Mouse (Mus musculus) liver, postnatal 0 days (tissue): Measurements from ENCODE around the gene Lpcat2. TPM values are rescaled to one million over a fixed set of nuclear protein-coding genes. Genes with fewer than 3 reads are reported as not detected.

Experiments
- ATAC-seq: fragments of 200-750 bp; cut with Nextera tagmentation; 2 replicates; pipeline ENCODE4 v1.8.0; 2017; ENCODE audit warnings: mild to moderate bottlenecking, moderate library complexity
- DNase-seq: peaks from one replicate; pipeline ENCODE4 v3.0.0-alpha.2; 2016
- H3K27ac ChIP-seq: fragments of 300-500 bp; sonication (generic); 2 replicates; pipeline ENCODE4 v1.5.1; 2014; ENCODE audit warnings: antibody characterized with exemption, moderate library complexity, mild to moderate bottlenecking, low read depth
- H3K27me3 ChIP-seq: fragments of 300-500 bp; sonication (generic); 2 replicates; pipeline ENCODE4 v1.6.1; 2014; ENCODE audit warnings: low read length, control low read depth, mixed read lengths; ENCODE audit not compliant: insufficient read depth
- H3K36me3 ChIP-seq: fragments of 300-500 bp; sonication (generic); replicated peaks from 2 replicates; pipeline ENCODE4 v1.6.1; 2014; ENCODE audit warnings: mild to moderate bottlenecking, control low read depth, low read length, moderate library complexity, mixed read lengths; ENCODE audit not compliant: insufficient read depth
- H3K4me1 ChIP-seq: fragments of 300-500 bp; sonication (generic); 2 replicates; pipeline ENCODE4 v1.6.1; 2014; ENCODE audit warnings: antibody characterized with exemption, mild to moderate bottlenecking, control low read depth; ENCODE audit not compliant: insufficient read depth
- H3K4me2 ChIP-seq: fragments of 300-500 bp; sonication (generic); 2 replicates; pipeline ENCODE4 v1.6.1; 2014; ENCODE audit warnings: low read depth, mild to moderate bottlenecking, low read length, moderate library complexity, mixed read lengths
- H3K4me3 ChIP-seq: fragments of 300-500 bp; sonication (generic); 2 replicates; pipeline ENCODE4 v1.5.1; 2014; ENCODE audit warnings: low read depth, low read length
- H3K9ac ChIP-seq: fragments of 300-500 bp; sonication (generic); replicated peaks from 2 replicates; pipeline ENCODE4 v1.6.1; 2014; ENCODE audit warnings: mild to moderate bottlenecking, moderate library complexity
- H3K9me3 ChIP-seq: fragments of 300-500 bp; sonication (generic); 2 replicates; pipeline ENCODE4 v1.6.1; 2016; ENCODE audit warnings: mild to moderate bottlenecking, control low read depth, low read length, mixed read lengths
- CTCF ChIP-seq: sonication (generic); IDR thresholded peaks from 2 replicates; pipeline ENCODE4 v1.5.1; 2016; ENCODE audit warnings: antibody characterized with exemption, low read depth
- EP300 ChIP-seq: IDR thresholded peaks from 2 replicates; pipeline ENCODE4 v1.6.1; 2016; ENCODE audit warnings: antibody characterized with exemption, low read depth, mild to moderate bottlenecking
- WGBS: fragments of 180-500 bp; shearing (Covaris S2); extraction: QIAGEN DNeasy Blood & Tissue Kit; methylation state at CpG from one replicate; pipeline ENCODE4 v1.1.7; 2014; ENCODE audit not compliant: insufficient replicate concordance; 5-methylcytosine and 5-hydroxymethylcytosine counted together
- polyA plus RNA-seq: library from polyadenylated mRNA; unstranded; fragments of >200 nt; fragmentation: Nextera tagmentation; extraction: Ambion mirVana; gene quantifications from 2 replicates; pipeline ENCODE4 v1.2.1, GENCODE M21; 2015

Gene Lpcat2
- polyA plus RNA-seq, 1 experiment from 2014 or later: 9.0 TPM

- Histone ChIP-seq H3K27ac (no peak overlapping the region), H3K4me1 (no peaks in the 10 kb centered on the region), H3K36me3 (no peaks in the 10 kb centered on the region), H3K4me2 (no peak overlapping the region), H3K27me3 (no peaks in the 10 kb centered on the region), H3K9me3 (no peaks in the 10 kb centered on the region), H3K4me3 (no peak overlapping the region), H3K9ac (no peak overlapping the region)
- TF ChIP-seq EP300 (no peak), CTCF (no peak)
- ATAC-seq: no peak
- 84% methylated on average over 2 of the region's 2 CpGs for WGBS
- no peak for DNase-seq
These were observed 47.8 kb downstream of the Lpcat2 start for GRCm38 (mm10) chr8:92902981-92903380.

DNA sequence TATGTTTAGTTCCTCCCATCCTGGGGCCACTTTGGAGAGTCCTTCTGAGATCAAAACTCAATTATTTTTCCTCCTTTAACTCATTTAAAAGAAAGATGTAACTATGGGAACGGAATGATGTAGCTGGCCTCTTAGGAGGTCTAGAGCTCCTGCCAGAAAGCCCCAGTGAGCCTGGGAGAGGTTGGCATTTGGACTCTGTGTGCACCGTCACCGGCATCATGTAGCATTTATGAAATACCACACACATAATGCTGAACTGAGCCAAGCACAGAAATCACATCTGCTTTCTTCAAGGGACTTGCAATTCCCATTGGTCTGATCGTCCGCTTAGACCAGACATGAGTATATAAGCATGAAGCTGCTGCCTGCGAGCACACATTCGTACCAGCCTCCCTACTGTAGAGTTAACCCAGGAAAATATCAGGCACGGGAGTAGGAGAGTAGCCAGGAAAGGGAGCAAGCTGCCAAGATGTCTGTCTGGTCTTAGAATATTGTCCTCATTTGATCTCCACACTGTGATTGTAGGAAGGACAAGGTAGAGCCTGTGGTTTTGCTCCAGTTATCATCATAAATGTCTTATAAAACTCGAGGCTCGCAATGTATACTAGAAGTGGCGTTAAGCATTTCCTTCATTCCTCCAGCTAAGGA lies 48.5 kb downstream of the Lpcat2 start:
- H3K9me3 ChIP-seq: no peaks in the 10 kb centered on the region
- H3K27me3 ChIP-seq: no peaks in the 10 kb centered on the region
- no peak overlapping the region for H3K4me3 ChIP-seq
- ATAC-seq (no peak), DNase-seq (no peak)
- H3K27ac ChIP-seq: no peak overlapping the region
- TF ChIP-seq CTCF (no peak), EP300 (no peak)
- H3K36me3 ChIP-seq: no peaks in the 10 kb centered on the region
- no peak overlapping the region for H3K9ac ChIP-seq
- no peak overlapping the region for H3K4me2 ChIP-seq
- no peaks in the 10 kb centered on the region for H3K4me1 ChIP-seq
- 81% methylated on average over 11 of the region's 11 CpGs for WGBS

- Histone ChIP-seq H3K4me3 (no peak overlapping the region), H3K27ac (no peak overlapping the region), H3K36me3 (no peaks in the 10 kb centered on the region), H3K27me3 (no peaks in the 10 kb centered on the region), H3K4me1 (no peaks in the 10 kb centered on the region), H3K9ac (no peak overlapping the region), H3K9me3 (no peaks in the 10 kb centered on the region), H3K4me2 (no peak overlapping the region)
- DNase-seq (no peak), ATAC-seq (no peak)
- TF ChIP-seq CTCF: no peak
- TF ChIP-seq EP300: no peak
- 85% methylated on average over 9 of the region's 9 CpGs for WGBS
These were observed 51.4 kb downstream of the Lpcat2 start for GRCm38 (mm10) chr8:92906553-92906952.

GRCm38 (mm10) chr8:92908448-92908847 lies 53.3 kb downstream of the Lpcat2 start:
- ATAC-seq: no peak
- no peak overlapping the region for H3K4me3 ChIP-seq
- TF ChIP-seq CTCF: no peak
- TF ChIP-seq EP300: no peak
- no peaks in the 10 kb centered on the region for H3K4me1 ChIP-seq
- no peak overlapping the region for H3K27ac ChIP-seq
- WGBS: 71% methylated on average over 2 of the region's 2 CpGs
- H3K9ac ChIP-seq: no peak overlapping the region
- H3K4me2 ChIP-seq: no peak overlapping the region
- DNase-seq: no peak
- H3K27me3 ChIP-seq: no peaks in the 10 kb centered on the region
- H3K9me3 ChIP-seq: no peaks in the 10 kb centered on the region
- H3K36me3 ChIP-seq: peaks cover 2% of the 10 kb centered on the region; the same call in 1 of the 2 replicates

GRCm38 (mm10) chr8:92911477-92911876 lies 56.3 kb downstream of the Lpcat2 start:
- no peak for DNase-seq
- Histone ChIP-seq H3K27ac (no peak overlapping the region), H3K9ac (no peak overlapping the region), H3K36me3 (peaks cover 2% of the 10 kb centered on the region; the same call in 1 of the 2 replicates), H3K27me3 (no peaks in the 10 kb centered on the region), H3K4me2 (no peak overlapping the region), H3K4me1 (no peaks in the 10 kb centered on the region), H3K4me3 (no peak overlapping the region), H3K9me3 (no peaks in the 10 kb centered on the region)
- no peak for ATAC-seq
- TF ChIP-seq CTCF: no peak
- no peak for TF ChIP-seq EP300
- 75% methylated on average over 3 of the region's 3 CpGs for WGBS

GRCm38 (mm10) chr8:92913396-92913795 lies 58.3 kb downstream of the Lpcat2 start:
- Histone ChIP-seq H3K4me2 (no peak overlapping the region), H3K36me3 (peaks cover 2% of the 10 kb centered on the region; the same call in 1 of the 2 replicates), H3K27me3 (no peaks in the 10 kb centered on the region), H3K4me3 (no peak overlapping the region), H3K27ac (no peak overlapping the region), H3K4me1 (no peaks in the 10 kb centered on the region), H3K9me3 (no peaks in the 10 kb centered on the region), H3K9ac (no peak overlapping the region)
- ATAC-seq (no peak), DNase-seq (no peak)
- WGBS: 79% methylated on average over 7 of the region's 7 CpGs
- no peak for TF ChIP-seq CTCF
- no peak for TF ChIP-seq EP300
